Mouse (Mus musculus) olfactory bulb, adult 2 months (tissue): ENCODE measurements at regions not wholly inside any gene's neighbourhood (a gene's known extent, or its start where the extent isn't known, plus 50 kb on each side); places are given as distances from the start of the nearest gene placed in this dataset.

Source experiments
- CTCF ChIP-seq: fragments of 200-500 bp; IDR thresholded peaks from 2 replicates; pipeline ENCODE4 v1.5.1; 2012; ENCODE audit warnings: low read depth, mild to moderate bottlenecking, low read length, moderate library complexity; ENCODE audit not compliant: insufficient read depth
- POLR2A ChIP-seq: fragments of 200-500 bp; IDR thresholded peaks from 2 replicates; pipeline ENCODE4 v1.6.1; 2012; ENCODE audit warnings: mild to moderate bottlenecking, low read depth, low read length, moderate library complexity; ENCODE audit not compliant: insufficient read depth

DNA sequence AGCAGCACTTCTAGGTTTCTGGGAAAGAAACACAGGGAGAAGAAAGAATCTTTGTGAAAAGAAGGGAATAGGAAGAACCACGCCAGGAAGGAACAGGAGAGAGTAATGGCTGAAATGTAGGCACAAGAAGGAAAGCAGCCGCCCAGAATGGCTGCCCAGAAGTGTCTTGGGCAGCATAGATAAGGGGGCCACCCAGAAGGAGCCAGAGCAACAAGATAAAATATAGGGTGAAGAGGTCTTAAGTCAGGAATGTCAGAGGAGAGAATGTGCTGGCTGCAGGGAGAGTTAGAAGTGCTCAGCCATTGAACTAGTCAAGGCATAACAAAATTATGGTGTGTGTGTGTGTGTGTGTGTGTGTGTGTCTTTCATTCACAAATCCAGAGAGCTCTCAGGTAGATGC is 227.7 kb upstream of the Dkk2 start:
- TF ChIP-seq POLR2A: no peak
- TF ChIP-seq CTCF: no peak
